In genomic region chr11:82780983-82781903, GRCm38 (mm10) we compare ENCODE assay signal across 8 mouse cellular contexts. TPM values are rescaled to one million over a fixed set of nuclear protein-coding genes. Genes with fewer than 3 reads are reported as not detected.
DNase-seq lines count a peak whose midpoint lies in the region; ATAC-seq lines count a peak whose summit lies in the region.

TSS of gene Lig3 (plus strand) at chr11:82781108.

- DNase-seq in adrenal gland, adult 18-20 months (ENCODE audit: low spot score in 2 of 2) = peak; percentile 94
- DNase-seq in embryo, embryonic 11 days = peak; percentile 97
- peak; percentile 93 for DNase-seq in gastrocnemius, postnatal 25 days
- peak; percentile 97 for DNase-seq in intestine, embryonic 14.5 days (ENCODE audit: low spot score)
- peak; percentile 94 to 95 for DNase-seq in left cerebral cortex, postnatal 14 days (ENCODE audit: low spot score in 2 of 2)
- peak; percentile 94 for DNase-seq in mesoderm, embryonic 11.5 days (ENCODE audit: low read depth, low spot score)
- DNase-seq in right cerebral cortex, postnatal 36 days (ENCODE audit: low spot score in 2 of 2) = peak; percentile 90 to 91
- DNase-seq in yolk sac, embryonic 10.5 days (ENCODE audit: low spot score) = peak; percentile 92

- H3K36me3 ChIP-seq in intestine, embryonic 14.5 days (ENCODE audit: control insufficient read depth, insufficient read depth, low read length) = peaks cover 29% of the 10 kb centered on the region

- peak; percentile 93 for ATAC-seq in intestine, embryonic 14.5 days (replicated peaks; ENCODE audit: low FRiP score, low TSS enrichment, low read depth)

- peak within 1 kb of the TSS; percentile 80 for H3K4me3 ChIP-seq in intestine, embryonic 14.5 days (ENCODE audit: low read depth, low read length)

- H3K9ac ChIP-seq in intestine, embryonic 14.5 days (ENCODE audit: low read length) = peak within 1 kb of the TSS; percentile 98

- peak within 1 kb of the TSS; percentile 70 for H3K4me2 ChIP-seq in intestine, embryonic 14.5 days (ENCODE audit: low read length)

- H3K27me3 ChIP-seq in intestine, embryonic 14.5 days (replicated peaks; ENCODE audit: control insufficient read depth, insufficient read depth, low read length) = no peaks in the 10 kb centered on the region

- no peaks in the 10 kb centered on the region for H3K9me3 ChIP-seq in intestine, embryonic 14.5 days (ENCODE audit: control insufficient read depth, low read length)

- H3K27ac ChIP-seq in intestine, embryonic 14.5 days (ENCODE audit: low read depth) = peak within 1 kb of the TSS; percentile 96

- H3K4me1 ChIP-seq in intestine, embryonic 14.5 days (replicated peaks; ENCODE audit: control insufficient read depth, insufficient read depth, low read length) = peaks cover 17% of the 10 kb centered on the region

- whole genome bisulfite sequencing in intestine, embryonic 14.5 days = under 1% methylated on average over 73 of the region's 90 CpGs

- intact Hi-C loops in left cerebral cortex, postnatal 14 days (cut with DNase I) = no loop called here

RNA-seq across cellular contexts. Expression of gene Lig3, which starts in this region (rescaled TPM):
- total RNA-seq in adrenal gland, adult 18-20 months (2021) = 10 to 100 TPM; 18.2 to 21.5 TPM
- total RNA-seq in gastrocnemius, postnatal 25 days (2021) = 10 to 100 TPM; 15.0 to 17.4 TPM
- 37.4 and 37.6 TPM in 2 replicates for polyA plus RNA-seq in intestine, embryonic 14.5 days (2014; fragmentation: Nextera tagmentation; extraction: Ambion mirVana)
- total RNA-seq in left cerebral cortex, postnatal 14 days (2021) = 10 to 100 TPM; 27.3 to 30.2 TPM

Comparison
In these comparisons a context has a peak if more than half of its experiments do, and no peak if none do; other contexts are left out.
1. Peak in every context shown above with its lines: DNase-seq, ATAC-seq, H3K4me3 ChIP-seq and H3K27ac ChIP-seq.